In the genomic region with DNA sequence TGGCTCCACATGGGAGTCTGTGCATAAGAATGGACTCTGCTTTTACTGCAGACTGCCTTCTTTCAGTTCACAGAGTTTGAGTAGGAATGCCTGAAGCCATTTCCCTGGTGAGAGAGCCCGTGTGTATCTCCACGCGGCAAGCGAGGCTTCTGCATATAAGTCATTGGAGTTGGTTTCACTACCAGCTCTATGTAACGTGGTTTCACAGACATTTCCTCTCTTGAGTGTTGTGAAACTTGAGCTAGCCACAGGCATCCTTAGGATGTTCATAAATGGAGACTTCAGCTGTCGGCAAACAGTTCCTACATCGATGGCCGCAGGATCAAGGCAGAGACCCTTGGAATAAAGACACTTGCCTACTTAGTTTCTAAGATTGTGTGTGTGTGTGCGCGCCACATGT, we compare ENCODE assay signal across 23 mouse cellular contexts. TPM values are rescaled to one million over a fixed set of nuclear protein-coding genes. Genes with fewer than 3 reads are reported as not detected.
"Had no signal": no experiment of that assay in that cellular context is flagged by ENCODE, and none has a peak within 500 bp of the region (broad histone marks: within the 10 kb centered on the region; RNA-seq: fewer than 3 reads in every experiment).

No protein-coding gene starts in this region.

- DNase-seq: gastrocnemius, postnatal 14 days; heart, adult 18-20 months; heart, postnatal 10 days; heart, postnatal 4 days; kidney, adult 11 months; kidney, adult 2 months; kidney, adult 9 months; kidney, postnatal 14 days; kidney, postnatal 36 days; layer of hippocampus, adult 9-11 months; layer of hippocampus, postnatal 36 days; liver; liver, embryonic 13.5 days had no signal

- H3K4me1 ChIP-seq: heart, embryonic 10.5 days; heart, embryonic 12.5 days; hindbrain, embryonic 13.5 days; hindbrain, embryonic 15.5 days; kidney, embryonic 15.5 days; liver, embryonic 13.5 days; liver, embryonic 15.5 days had no signal

- H3K4me3 ChIP-seq: heart, embryonic 10.5 days; heart, embryonic 12.5 days; hindbrain, embryonic 13.5 days; hindbrain, embryonic 15.5 days; kidney, embryonic 15.5 days; liver, embryonic 13.5 days; liver, embryonic 15.5 days had no signal

- H3K27ac ChIP-seq: heart, embryonic 10.5 days; hindbrain, embryonic 13.5 days; hindbrain, embryonic 15.5 days; hindbrain, postnatal 0 days; kidney, embryonic 15.5 days; kidney, postnatal 0 days; liver, embryonic 13.5 days; liver, embryonic 15.5 days had no signal

- ATAC-seq: hindbrain, postnatal 0 days; intestine, embryonic 16.5 days had no signal

RNA-seq across cellular contexts. Expression of a gene that starts 23.9 kb away (rescaled TPM):
- total RNA-seq: heart, adult 8-10 months had no signal
